Mouse (Mus musculus) urinary bladder, postnatal 36 days (tissue): ENCODE data around the gene Serpina9.
A peak's percentile ranks its signal among the peaks of the same experiment; 100 is the strongest.

Source experiments
- DNase-seq, 2 experiments: peaks; one replicate each; pipeline ENCODE4 v3.0.0; 2022; ENCODE audit warnings: low spot score in 2 of 2, mixed read lengths in 1 of 2

Gene Serpina9

DNA sequence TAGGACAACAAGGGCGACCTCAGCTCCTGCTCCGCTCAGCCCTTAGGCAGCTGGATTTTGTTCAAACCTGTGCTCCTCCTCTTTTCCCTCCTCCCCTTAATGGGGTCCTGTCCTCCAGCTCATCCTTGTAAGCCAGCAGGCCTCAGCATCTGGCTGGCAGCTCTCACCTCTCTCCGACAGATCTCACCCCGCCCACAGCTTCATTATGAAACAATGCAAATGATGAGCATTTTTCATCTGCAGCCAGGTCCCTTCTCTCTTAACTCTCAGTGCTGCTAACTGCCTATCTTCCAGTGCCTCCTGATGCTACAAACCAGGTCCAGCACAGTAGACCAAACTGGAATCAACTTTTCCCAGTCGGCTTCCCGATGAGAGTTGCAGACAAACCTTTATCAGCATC lies at the start of gene Serpina9:
Serpina9 (minus strand) TSS at position 136 of the 400 bp plus-strand sequence.
- no peak for DNase-seq

DNA sequence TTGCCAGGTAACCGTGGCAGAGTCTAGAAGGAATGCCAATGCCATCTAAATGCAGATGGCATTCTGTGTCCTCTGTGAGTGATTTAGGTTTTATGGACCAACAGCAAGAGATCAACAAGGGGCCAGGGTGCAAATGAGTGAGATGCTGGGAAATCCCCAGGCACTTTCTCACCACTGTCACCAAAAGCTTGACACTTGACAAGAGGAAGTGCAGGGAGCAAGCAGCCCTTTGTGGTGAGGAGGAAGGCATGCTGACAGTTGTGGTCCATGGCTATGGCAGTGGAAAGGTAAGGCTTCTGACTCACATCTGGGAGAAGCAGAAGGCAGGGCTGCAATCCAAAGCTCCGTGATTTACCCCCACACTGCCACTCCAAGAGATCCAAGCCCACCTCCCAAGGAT lies 48.3 kb upstream of the Serpina9 start:
- no peak for DNase-seq

DNA sequence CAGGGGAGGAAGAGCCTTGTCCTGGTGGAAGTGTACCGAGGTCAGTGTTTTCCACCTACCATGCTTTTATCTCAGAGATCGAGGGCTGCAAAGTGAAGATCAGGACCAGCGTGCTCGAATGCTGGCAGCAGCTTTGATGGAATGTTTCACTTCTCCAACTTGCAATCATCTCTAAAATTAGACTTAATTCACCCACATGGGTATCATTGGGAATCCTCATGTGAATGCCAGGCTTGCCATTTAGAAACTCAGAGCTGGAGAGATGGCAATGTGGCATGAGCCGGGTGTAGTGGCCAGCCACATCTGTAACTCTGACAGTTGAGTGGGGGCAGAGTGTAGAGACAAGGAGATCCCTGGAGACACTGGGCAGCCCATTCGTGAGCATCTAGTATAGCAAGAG lies 46.6 kb upstream of the Serpina9 start:
- no peak for DNase-seq

DNA sequence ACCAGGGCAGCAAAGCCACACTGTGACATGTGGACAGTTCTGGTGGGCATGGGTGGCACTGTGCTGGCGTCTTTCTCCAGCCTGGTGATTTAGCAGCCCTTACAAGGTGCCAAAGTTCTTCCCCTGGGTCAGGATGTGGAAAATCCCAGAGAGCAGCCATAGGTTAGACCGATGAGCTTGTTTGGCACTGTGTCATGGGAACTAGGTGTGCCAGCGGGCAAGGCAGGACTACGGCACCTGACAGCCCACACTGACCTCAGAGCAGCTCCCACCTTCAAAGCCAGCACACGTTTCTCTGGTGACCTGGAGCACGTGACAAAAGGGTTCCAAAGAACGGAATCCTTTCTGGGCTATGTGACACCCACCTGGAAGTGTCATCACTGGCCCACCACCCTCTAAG lies 44.0 kb upstream of the Serpina9 start:
- DNase-seq = no peak

DNA sequence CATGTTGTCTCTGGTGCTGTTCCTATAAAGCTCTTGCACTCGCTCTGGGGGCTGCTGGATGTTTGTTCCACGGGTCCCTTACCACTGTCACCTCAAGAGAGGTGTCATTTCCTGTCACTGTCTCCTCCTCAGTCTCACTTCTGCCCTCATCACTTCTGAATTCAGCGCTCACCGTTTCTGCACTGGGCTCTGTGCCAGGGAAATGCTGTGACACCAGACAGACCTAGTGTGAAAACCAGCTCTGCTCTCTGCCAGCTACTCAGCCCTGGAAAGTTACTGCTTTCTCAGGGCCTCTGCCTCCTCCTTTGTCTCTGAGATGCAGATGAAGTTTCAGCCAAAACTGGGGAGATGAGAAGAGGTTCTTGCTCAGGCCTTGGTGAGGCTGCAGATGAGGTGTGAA lies 43.5 kb upstream of the Serpina9 start:
- DNase-seq = no peak

DNA sequence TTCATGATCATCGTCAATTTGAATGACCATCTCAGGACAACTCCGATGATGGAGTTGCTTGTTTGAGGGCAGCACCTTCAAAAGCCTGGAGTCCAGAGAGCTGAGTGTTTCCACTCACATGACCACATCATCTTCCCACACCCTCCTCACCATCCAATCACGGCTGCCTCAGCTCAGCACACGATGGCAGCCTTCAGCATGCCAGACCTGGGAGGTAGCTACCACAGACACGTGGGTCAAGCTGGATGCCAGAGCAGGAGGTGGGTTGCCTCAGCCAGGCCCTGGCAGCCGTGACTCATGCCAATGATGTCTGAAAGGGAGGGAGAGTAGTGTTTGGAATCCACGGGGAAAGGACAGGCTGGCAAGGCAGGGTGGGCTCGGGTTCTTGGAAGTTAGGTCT lies 42.2 kb upstream of the Serpina9 start:
- DNase-seq = no peak

DNA sequence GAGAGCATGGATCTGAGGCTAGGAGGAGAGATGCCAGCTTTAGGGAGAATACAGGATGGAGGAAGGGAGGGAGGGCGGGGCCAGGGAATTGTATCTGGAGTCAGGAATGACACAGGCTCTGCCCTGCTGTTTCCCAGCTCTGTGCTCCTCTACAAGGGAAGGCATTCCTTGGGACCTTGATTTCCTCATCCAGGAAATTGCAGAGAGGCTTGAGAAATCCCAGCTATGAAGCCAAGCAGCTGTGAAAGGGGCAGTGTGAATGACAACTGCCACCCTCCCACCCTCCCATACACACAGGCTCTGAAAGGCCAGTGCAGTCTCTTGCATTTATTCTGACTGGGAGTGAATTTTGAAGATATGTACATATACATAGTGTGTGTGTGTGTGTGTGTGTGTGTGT lies 40.4 kb upstream of the Serpina9 start:
- no peak for DNase-seq

DNA sequence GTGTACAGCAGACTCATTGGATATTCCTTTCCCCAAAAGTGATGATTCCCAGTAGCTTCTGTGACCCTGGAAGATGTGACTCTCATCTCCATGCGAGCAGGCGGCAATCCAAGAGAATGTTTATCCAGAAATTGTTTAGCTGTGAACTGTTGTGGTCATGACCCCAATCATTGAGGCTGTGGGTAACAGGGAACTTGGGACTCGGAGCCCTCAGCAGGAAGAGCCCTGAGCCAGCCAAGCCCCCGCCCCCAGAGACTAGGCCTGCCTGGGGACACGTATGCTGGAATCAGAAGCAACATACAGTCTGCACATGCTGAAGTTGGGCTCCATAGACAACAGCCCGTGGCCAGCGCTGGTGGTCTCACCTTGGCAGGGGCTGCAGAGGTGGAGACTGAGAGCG lies 32.2 kb upstream of the Serpina9 start:
- DNase-seq = no peak

DNA sequence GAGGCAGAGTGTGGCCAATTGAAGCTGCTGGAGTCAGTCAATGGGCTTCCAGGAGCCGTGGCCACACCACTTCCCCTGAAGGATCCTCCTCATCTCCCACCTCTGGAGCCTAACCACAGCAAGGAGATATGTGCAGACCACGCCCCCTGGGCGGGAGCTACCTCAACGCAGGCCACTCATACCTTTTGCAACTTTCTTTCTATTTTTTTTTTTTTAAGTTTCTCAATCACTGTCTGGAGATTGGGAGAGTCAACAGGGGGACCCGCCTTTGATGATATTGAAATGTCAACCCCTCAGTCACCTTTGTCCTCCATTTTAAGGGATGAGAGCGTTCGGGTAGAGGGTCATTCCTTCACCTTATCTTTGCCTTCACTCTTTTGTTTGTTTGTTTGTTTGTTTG lies 30.8 kb upstream of the Serpina9 start, which contains the start of gene Serpina12:
Serpina12 (minus strand) TSS at position 101 of the 400 bp plus-strand sequence.
- no peak for DNase-seq

DNA sequence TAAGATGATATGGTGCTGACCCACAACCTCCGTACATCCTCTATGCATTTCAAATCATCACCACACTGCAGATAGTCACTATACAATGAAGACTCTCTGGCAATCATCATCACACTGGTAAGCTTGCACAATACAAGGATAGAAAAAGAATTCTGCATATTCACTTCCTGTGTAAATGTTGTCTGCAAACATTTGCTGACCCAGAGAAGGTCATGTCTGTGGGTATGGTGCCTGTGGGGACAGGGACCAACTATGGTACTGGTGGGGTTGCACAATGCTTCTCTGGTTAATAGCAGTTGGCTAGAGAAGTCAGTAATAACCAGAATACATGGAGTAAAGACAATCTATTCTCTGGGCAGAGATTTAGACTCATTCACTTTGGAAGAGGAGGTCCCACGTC lies 29.2 kb upstream of the Serpina9 start:
- DNase-seq = no peak

DNA sequence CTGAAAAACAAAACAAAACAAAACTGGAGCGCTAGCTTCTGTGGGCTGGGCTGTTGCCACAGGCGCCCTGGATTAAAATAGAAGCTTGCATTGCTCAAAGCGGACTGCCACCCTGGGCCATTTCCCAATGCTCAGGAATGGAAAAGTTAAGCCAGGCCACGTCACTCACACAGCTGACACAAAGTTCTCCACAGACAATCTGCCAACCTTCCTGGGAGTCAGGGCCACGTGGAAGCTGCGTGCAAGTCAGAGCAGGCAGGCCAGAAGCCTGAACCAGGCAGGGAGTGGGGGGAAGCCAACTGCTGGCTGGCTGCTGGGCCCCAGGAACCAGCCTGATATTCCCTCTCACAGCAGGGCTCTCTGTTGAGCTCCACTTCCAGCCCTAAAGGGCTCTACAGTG lies 27.8 kb upstream of the Serpina9 start:
- peak in 1 of 2 experiments; percentile 63 for DNase-seq

DNA sequence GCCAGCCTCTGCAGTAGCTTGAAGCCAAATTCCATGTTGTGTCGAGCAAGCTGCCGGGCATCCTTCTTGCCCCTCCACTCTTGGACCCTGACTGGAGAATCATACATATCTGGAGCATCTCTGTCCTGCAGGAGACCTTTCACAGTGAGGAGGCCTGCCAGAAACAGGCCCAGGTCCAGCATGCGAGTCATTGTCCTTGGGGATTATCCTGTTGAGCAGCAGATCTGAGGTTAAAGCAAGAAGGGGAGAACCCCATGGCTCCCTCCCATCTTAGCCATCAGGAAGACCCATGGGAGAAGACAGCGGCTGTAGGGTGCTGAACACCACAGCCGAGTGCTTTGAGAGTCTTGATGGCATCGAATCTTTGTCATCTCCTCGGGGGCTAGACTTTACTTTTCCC lies 24.6 kb upstream of the Serpina9 start:
- DNase-seq = no peak

DNA sequence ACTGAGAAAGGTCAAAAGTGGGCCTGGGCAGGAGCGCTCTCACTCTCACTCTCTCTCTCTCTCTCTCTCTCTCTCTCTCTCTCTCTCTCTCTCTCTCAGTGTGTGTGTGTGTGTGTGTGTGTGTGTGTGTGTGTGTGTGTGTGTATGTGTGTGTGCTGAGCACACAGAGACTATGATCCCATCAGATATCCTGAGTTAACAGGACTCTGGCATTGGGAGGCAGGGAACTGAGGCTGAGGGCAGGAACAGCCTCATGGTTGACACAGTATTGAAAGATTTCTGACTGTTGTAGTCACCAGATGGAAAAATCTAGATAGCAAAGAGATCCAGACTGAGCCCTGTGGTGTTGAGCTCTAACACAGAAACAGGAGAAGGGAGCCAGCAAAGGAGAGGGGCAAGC lies 20.2 kb upstream of the Serpina9 start:
- no peak for DNase-seq

DNA sequence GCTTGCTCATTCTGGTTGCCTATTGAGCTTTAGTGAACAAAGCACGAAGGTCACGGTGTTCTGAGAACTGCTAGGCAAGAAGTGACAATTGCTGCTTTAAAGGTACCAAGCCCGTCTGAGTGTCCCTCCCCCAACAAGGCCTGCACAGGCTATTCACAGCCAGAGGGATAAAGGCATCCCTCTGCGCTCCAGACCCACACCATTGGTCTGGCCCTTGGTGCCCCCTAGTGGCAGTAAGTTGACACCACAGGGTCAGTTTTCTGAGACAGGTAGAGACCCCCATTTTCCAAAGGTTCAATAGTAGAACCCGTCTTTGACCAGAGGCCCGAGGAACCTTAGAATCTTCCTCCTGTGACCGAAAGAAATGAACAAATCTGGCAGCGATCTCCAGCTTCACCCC lies 16.4 kb upstream of the Serpina9 start:
- DNase-seq = peak; percentile 6 to 22

DNA sequence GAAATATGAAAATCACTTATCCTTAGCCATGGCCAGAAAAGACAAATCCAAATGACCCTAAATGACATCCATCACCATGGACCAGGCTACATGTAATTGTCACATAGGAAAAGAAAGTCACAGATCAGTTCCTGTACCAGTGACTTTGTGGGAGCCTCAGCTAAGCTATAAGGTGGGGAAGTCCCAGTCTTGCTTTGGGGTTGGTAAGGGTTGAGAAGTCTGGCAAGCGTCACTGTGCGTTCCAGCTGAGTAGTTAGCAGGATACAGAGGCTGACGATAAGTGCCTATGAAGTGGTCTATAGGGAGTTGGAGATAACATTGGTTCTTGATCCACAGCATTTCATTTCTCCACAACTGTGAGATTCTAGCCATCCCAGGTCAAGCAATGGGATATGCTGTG lies 1.7 kb upstream of the Serpina9 start:
- no peak for DNase-seq

DNA sequence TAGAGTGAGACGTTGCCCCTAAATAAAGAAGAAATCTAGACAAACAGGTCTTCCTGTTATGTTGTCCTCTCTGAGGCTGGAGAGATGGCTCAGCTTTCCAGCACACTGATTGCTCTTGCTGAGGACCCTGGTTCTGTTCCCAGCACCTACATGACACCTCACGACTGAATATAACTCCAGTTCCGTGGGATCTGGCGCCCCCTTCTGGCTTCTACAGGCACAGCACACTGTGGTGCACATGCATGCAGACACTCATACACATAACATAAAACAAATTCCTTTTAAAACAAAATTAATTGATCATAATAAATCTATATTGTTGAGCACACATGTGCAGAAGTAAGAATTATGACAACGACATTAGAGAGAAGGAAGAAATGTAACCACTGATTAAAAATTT lies 8.9 kb downstream of the Serpina9 start:
- no peak for DNase-seq

DNA sequence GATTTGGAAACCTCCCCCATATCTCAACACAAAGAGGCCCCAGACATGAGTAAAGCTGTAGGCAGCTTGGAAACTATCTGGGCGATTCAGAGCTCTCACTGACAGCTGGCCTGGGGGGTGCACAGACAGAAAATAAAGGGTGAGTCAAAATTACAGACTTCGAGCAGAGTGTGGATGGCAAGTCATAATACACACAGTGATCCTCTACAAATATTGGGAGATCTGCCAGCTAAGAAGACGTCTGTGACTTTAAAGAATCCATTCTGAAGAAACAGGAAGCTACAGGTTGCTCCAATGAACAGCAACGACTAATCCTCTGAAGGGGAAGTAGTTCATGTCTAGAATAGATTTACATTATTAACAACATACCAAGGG lies 10.3 kb downstream of the Serpina9 start:
- DNase-seq = no peak

DNA sequence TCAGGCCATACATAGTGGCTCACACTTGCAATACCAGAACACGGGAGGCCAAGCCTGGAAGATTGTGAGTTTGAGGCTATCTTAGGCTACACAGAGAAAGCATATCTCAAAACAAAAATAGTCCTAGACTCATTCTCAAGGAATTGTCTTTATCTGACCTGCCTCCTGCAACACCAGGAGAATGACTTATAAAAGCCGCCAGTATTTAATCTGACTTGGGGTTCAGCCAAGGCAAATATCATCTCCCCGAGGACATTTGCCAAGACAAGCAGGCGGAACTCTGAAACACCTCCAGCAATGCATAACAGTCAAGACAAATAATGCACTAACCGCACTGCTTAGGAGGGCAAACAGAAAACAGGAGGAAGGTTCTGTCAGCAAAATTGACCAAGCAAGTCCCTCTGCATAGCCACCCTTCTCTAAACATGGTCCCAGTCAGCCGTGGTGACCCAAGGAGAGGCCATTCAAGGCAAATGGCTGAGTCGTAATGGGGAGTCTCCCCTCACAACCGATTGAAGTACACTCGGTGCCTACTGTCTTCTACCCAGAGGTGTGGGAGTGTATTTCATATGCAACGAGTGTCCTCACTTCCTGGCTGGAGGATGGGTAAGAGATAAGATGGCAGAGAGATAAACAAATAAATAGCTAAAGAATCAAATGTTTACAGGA lies 10.9 kb downstream of the Serpina9 start:
- DNase-seq = peak; percentile 64 to 69

DNA sequence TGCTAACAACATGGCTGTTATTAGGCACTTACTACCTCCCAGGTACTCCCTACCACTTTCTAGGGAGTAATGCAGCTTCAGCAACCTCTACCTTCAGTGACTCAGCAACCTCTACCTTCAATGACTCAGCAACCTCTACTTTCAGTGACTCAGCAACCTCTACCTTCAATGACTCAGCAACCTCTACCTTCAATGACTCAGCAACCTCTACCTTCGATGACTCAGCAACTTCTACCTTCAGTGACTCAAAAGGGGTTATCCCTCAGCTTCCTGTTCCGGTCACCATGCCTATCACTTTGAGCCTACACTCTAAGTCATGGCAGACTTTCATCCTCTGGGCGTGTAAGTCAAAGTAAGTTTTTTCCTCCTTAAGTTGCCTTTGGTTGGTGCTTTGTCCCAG lies 13.0 kb downstream of the Serpina9 start:
- DNase-seq = no peak

DNA sequence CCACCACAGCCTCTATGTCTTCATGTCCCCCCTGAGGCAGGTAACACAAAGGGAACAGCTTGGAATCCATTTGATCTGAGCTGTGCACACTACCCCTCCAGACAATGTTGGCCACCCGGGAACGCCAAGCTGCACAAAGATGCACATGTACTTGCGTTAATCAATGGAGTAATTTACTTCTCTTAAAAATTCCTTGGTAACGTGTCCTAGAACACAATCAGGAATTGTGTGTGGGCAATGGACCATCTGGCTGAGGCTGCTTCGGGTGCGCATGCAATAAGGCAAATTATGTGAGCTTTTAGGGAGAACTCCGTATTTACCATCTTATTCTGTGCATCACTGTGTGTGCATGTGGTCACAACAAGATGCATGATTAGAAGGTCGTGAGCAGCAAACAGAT lies 13.9 kb downstream of the Serpina9 start:
- DNase-seq = no peak

DNA sequence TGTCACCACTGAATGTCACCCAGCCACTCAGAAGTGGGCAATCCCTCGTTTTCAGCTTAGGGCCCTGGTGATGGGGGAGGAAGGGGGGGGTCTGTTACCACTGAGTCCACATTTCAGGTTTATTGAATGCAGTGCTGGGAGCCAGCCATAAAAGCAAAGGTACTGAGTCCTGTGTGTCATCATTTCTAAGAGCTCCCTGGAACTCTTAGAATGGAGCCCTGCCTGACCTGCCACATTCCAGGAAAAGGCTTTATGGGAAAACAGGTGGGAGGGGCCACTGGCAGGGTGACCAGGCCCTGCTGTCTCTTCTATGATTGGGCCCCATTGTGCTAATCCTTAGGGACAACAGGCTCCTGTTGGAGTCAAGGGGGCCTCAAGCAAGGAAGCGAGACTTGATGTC lies 17.0 kb downstream of the Serpina9 start:
- no peak for DNase-seq

DNA sequence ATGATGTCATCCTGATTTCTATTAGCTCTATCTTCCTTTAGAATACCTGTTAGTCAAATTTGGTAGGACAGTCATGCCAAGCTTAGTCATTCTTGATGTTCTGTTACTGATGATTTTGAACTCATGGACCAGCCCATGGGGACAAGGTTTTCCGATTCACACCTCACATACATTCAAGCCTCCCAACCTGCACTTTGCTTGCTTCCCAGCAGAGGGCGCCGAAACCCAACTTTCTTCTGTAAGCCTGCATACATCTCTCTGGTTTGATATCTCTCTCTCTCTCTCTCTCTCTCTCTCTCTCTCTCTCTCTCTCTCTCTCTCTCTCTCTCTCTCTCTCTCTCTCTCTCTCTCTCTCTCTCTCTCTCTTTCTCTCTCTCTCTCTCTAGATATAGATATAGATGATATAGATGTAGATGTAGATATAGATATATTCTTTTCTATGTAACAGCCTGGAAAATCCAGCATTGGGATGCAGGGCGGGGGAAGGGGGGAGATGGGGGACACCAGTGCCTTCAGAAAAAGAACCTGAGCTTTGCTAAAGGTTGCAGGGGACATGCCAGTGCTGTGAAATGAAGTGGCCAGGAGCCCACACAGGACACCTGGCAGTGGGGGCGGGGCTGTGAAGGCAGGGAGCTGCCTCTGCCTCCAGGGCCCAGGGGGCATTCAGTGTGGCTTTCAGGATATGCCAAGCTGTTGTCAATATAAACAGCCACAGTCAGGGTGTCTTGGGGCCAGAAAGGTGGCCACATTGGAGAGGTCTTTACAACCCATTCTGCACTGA lies 18.1 kb downstream of the Serpina9 start:
- DNase-seq = peak; percentile 54 to 67

DNA sequence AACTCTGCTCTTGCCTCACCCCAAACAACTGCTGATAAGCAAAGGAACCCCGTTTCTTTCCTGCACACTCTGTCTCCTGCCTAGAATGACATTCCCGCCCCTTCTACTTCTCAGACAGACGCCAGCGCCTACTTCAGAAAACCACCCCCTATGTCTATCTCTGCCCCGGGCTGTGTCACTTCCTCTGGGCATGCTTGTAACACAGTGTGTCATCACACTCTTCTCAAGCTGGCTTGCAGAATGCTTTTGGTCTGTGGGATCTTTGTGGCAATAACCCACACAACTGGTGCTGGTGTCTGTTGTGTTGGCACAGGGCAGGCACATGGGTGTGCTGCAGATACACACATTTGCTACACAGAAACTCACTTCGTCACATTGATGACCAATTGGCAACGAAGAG lies 20.6 kb downstream of the Serpina9 start:
- no peak for DNase-seq

DNA sequence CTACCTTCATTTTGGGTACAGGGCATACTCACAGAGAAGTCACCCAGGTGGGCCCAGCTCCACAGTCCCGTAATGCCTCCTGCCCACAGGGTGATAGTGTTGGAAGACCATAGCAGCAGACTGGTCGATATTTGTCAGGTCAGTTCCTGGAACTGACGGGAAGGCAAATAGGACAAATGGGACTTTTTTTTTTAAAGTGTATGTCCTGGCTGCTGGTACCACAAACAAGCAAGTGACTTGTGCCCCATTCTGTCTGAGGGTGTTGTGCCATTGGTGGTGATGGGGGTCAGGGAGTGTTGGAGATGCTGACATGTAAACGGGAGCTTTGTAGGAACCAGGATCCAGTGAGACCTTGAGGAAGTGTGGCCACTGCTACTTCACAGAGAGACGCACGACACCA lies 23.7 kb downstream of the Serpina9 start, which contains the start of gene Serpina11:
Serpina11 (minus strand) TSS at position 101 of the 400 bp plus-strand sequence.
- no peak for DNase-seq
